Mouse (Mus musculus) myocyte (in vitro differentiated cells): ENCODE measurements around the gene Siva1. TPM values are rescaled to one million over a fixed set of nuclear protein-coding genes. Genes with fewer than 3 reads are reported as not detected.

Source experiments
- H3K27me3 ChIP-seq: one replicate; pipeline ENCODE4 v1.6.1; 2011; ENCODE audit not compliant: control insufficient read depth, insufficient read depth, insufficient read length
- H3K36me3 ChIP-seq: one replicate; pipeline ENCODE4 v1.6.1; 2011; ENCODE audit not compliant: control insufficient read depth, insufficient read depth
- H3K4me2 ChIP-seq: one replicate; pipeline ENCODE4 v1.6.1; 2011; ENCODE audit warnings: low read depth, control low read depth
- H3K4me3 ChIP-seq: one replicate; pipeline ENCODE4 v1.5.1; 2011; ENCODE audit warnings: mild to moderate bottlenecking, control low read depth, moderate library complexity
- H3K79me2 ChIP-seq: one replicate; pipeline ENCODE4 v1.6.1; 2011; ENCODE audit not compliant: control insufficient read depth, insufficient read depth
- H3ac ChIP-seq: one replicate; pipeline ENCODE4 v1.6.1; 2011; ENCODE audit not compliant: control insufficient read depth, insufficient read length
- CEBPB ChIP-seq: IDR thresholded peaks from 2 replicates; pipeline ENCODE4 v1.6.1; 2011; ENCODE audit warnings: mild to moderate bottlenecking, moderate library complexity; ENCODE audit not compliant: poor library complexity, insufficient read depth, severe bottlenecking
- E2F4 ChIP-seq: IDR thresholded peaks from one replicate; pipeline ENCODE4 v1.6.1; 2011; ENCODE audit warnings: mild to moderate bottlenecking, control low read depth, moderate library complexity; ENCODE audit not compliant: insufficient read depth
- MAX ChIP-seq: IDR thresholded peaks from one replicate; pipeline ENCODE4 v1.6.1; 2011; ENCODE audit warnings: low read depth, mild to moderate bottlenecking, control low read depth
- MYOD1 ChIP-seq, 3 experiments: IDR thresholded peaks; one replicate each; pipeline ENCODE4 v1.6.1; 2011; ENCODE audit warnings: control low read depth in 2 of 3, low read depth in 2 of 3, mild to moderate bottlenecking in 2 of 3, moderate library complexity in 1 of 3; ENCODE audit not compliant: insufficient read length in 2 of 3, control insufficient read depth in 1 of 3
- MYOG ChIP-seq, 3 experiments: IDR thresholded peaks; one replicate each; pipeline ENCODE4 v1.6.1; 2011; ENCODE audit warnings: control low read depth in 2 of 3, low read depth in 2 of 3, mild to moderate bottlenecking in 2 of 3; ENCODE audit not compliant: insufficient read length in 2 of 3, control insufficient read depth in 1 of 3, insufficient read depth in 1 of 3
- POLR2A ChIP-seq: IDR thresholded peaks from one replicate; pipeline ENCODE4 v1.6.1; 2011; ENCODE audit warnings: low read depth, mild to moderate bottlenecking, control low read depth, moderate library complexity; ENCODE audit not compliant: insufficient read length
- POLR2AphosphoS2 ChIP-seq: IDR thresholded peaks from one replicate; pipeline ENCODE4 v1.6.1; 2011; ENCODE audit warnings: low read depth, control low read depth; ENCODE audit not compliant: insufficient read length
- REST ChIP-seq: IDR thresholded peaks from one replicate; pipeline ENCODE4 v1.6.1; 2011; ENCODE audit warnings: mild to moderate bottlenecking, control low read depth, moderate library complexity; ENCODE audit not compliant: insufficient read depth, insufficient read length
- SRF ChIP-seq: IDR thresholded peaks from one replicate; pipeline ENCODE4 v1.6.1; 2011; ENCODE audit warnings: low read depth; ENCODE audit not compliant: control insufficient read depth, insufficient read length
- TCF12 ChIP-seq: IDR thresholded peaks from one replicate; pipeline ENCODE4 v1.6.1; 2011; ENCODE audit warnings: mild to moderate bottlenecking, control low read depth; ENCODE audit not compliant: poor library complexity, insufficient read depth, severe bottlenecking
- TCF3 ChIP-seq: IDR thresholded peaks from one replicate; pipeline ENCODE4 v1.6.1; 2011; ENCODE audit warnings: low read depth, control low read depth; ENCODE audit not compliant: insufficient read length
- USF1 ChIP-seq: IDR thresholded peaks from one replicate; pipeline ENCODE4 v1.6.1; 2011; ENCODE audit warnings: low read depth, mild to moderate bottlenecking, control low read depth, moderate library complexity
- polyA plus RNA-seq: library from polyadenylated mRNA; unstranded; fragments of >200 nt; fragmentation: generic; extraction: Trizol; gene quantifications from one replicate; pipeline ENCODE4 v1.2.1, GENCODE M21; 2012; ENCODE audit warnings: missing spikeins

Siva1 gene
- polyA plus RNA-seq, 1 experiment, result 85.6 TPM

DNA sequence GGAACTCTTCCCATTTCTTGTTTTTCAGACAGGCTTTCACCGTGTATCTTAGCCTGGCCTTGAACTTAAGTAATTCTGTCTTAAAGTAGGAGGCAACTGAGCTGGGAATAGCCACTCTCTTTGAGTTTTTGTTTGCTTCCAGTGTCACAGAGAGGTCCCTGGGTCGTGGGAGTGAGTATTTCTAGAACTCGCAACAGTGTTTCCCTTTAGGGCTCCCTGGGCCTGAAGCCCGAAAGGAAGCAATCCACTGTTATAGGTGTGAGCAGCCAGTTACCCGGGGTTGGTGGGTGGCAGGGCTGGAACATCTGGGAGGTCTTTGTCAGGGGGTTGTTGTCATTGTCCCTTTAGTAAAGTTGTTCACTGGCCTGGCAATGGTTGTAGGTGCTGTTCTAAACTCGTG, 1.7 kb downstream of the Siva1 start:
- Histone ChIP-seq H3K4me2 (peak overlapping the region; percentile 95), H3K27me3 (no peaks in the 10 kb centered on the region), H3K36me3 (no peaks in the 10 kb centered on the region), H3K4me3 (peak overlapping the region; percentile 65), H3K79me2 (peaks cover 23% of the 10 kb centered on the region), H3ac (no peak overlapping the region)
- TF ChIP-seq POLR2A (no peak), POLR2AphosphoS2 (no peak), CEBPB (no peak), E2F4 (no peak)

DNA sequence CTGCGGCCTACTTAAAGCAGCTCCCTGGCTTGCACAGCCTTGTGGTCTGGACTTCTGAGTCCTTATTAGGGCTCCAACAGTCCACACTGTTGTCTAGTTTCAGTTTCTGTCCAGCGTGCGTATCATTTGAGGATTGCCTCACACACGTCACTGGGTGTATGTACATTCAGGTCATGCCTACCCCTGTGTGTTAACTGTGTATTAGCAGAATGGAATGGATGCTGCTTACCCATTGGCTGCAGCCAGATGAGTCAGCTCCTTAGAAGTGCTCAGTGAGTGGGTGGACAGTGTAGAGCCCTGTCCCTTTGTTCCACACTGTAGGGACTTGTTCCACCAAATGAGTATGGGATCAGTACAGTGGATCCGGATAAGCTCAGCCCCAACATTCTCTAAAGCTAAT, 3.6 kb downstream of the Siva1 start:
- Histone ChIP-seq H3K4me2 (no peak overlapping the region), H3K4me3 (no peak overlapping the region), H3K27me3 (no peaks in the 10 kb centered on the region), H3K36me3 (peaks cover 6% of the 10 kb centered on the region), H3ac (no peak overlapping the region), H3K79me2 (peaks cover 23% of the 10 kb centered on the region)
- no peak for TF ChIP-seq E2F4
- no peak for TF ChIP-seq POLR2AphosphoS2
- no peak for TF ChIP-seq TCF3
- TF ChIP-seq USF1, result no peak
- TF ChIP-seq TCF12, result no peak
- no peak for TF ChIP-seq MYOD1 (IDR thresholded peaks at IDR 0.05; ENCODE audit: control insufficient read depth in 1 of 3, insufficient read length in 2 of 3, low read depth in 2 of 3)
- no peak for TF ChIP-seq POLR2A
- TF ChIP-seq REST, result no peak
- no peak for TF ChIP-seq CEBPB
- TF ChIP-seq MAX, result no peak
- no peak for TF ChIP-seq MYOG (IDR thresholded peaks at IDR 0.05; ENCODE audit: control insufficient read depth in 1 of 3, insufficient read depth in 1 of 3, insufficient read length in 2 of 3, low read depth in 2 of 3)
- no peak for TF ChIP-seq SRF

GRCm38 (mm10) chr12:112651778-112652439, 7.4 kb downstream of the Siva1 start:
- peaks cover 5% of the 10 kb centered on the region for H3K79me2 ChIP-seq
- H3K27me3 ChIP-seq, result no peaks in the 10 kb centered on the region
- TF ChIP-seq USF1 (no peak), SRF (no peak), CEBPB (no peak), POLR2A (no peak), TCF3 (no peak), MAX (no peak), POLR2AphosphoS2 (no peak), REST (no peak), MYOG (IDR thresholded peaks at IDR 0.05; ENCODE audit: control insufficient read depth in 1 of 3, insufficient read depth in 1 of 3, insufficient read length in 2 of 3, low read depth in 2 of 3) (peak in 2 of 3 experiments; percentile 47 to 83), MYOD1 (IDR thresholded peaks at IDR 0.05; ENCODE audit: control insufficient read depth in 1 of 3, insufficient read length in 2 of 3, low read depth in 2 of 3) (peak in 2 of 3 experiments; percentile 50 to 76), TCF12 (no peak)

GRCm38 (mm10) chr12:112653157-112653824, 8.8 kb downstream of the Siva1 start:
- H3K27me3 ChIP-seq, result no peaks in the 10 kb centered on the region
- H3K4me3 ChIP-seq, result no peak overlapping the region
- TF ChIP-seq E2F4 (no peak), MAX (no peak), MYOG (IDR thresholded peaks at IDR 0.05; ENCODE audit: control insufficient read depth in 1 of 3, insufficient read depth in 1 of 3, insufficient read length in 2 of 3, low read depth in 2 of 3) (peak; percentile 16 to 86 (median 28)), CEBPB (no peak), POLR2AphosphoS2 (peak; percentile 61), USF1 (no peak), TCF12 (no peak), POLR2A (peak; percentile 5), MYOD1 (IDR thresholded peaks at IDR 0.05; ENCODE audit: control insufficient read depth in 1 of 3, insufficient read length in 2 of 3, low read depth in 2 of 3) (peak in 2 of 3 experiments; percentile 54 to 65)
- peaks cover 11% of the 10 kb centered on the region for H3K36me3 ChIP-seq
- no peak overlapping the region for H3ac ChIP-seq
- peaks cover 5% of the 10 kb centered on the region for H3K79me2 ChIP-seq
- no peak overlapping the region for H3K4me2 ChIP-seq

More at GRCm38 (mm10) chr12:112651778-112652439, 7.4 kb downstream of the Siva1 start:
- Histone ChIP-seq H3ac (no peak overlapping the region), H3K4me3 (no peak overlapping the region), H3K4me2 (no peak overlapping the region), H3K36me3 (peaks cover 11% of the 10 kb centered on the region)

GRCm38 (mm10) chr12:112654076-112654475, 9.6 kb downstream of the Siva1 start:
- Histone ChIP-seq H3ac (no peak overlapping the region), H3K4me2 (no peak overlapping the region)

More at GRCm38 (mm10) chr12:112654076-112654475, 9.6 kb downstream of the Siva1 start:
- Histone ChIP-seq H3K4me3 (no peak overlapping the region), H3K36me3 (peaks cover 19% of the 10 kb centered on the region), H3K27me3 (no peaks in the 10 kb centered on the region), H3K79me2 (peaks cover 2% of the 10 kb centered on the region)
- TF ChIP-seq TCF3, result peak; percentile 39
- no peak for TF ChIP-seq REST
- TF ChIP-seq MYOD1 (IDR thresholded peaks at IDR 0.05; ENCODE audit: control insufficient read depth in 1 of 3, insufficient read length in 2 of 3, low read depth in 2 of 3), result peak; percentile 27 to 93 (median 66)
- TF ChIP-seq MYOG (IDR thresholded peaks at IDR 0.05; ENCODE audit: control insufficient read depth in 1 of 3, insufficient read depth in 1 of 3, insufficient read length in 2 of 3, low read depth in 2 of 3), result peak; percentile 81 to 98 (median 81)
- no peak for TF ChIP-seq CEBPB
- TF ChIP-seq POLR2A, result no peak
- TF ChIP-seq POLR2AphosphoS2, result peak; percentile 50
- TF ChIP-seq TCF12, result peak; percentile 68
- no peak for TF ChIP-seq SRF
